Mouse (Mus musculus) gastrocnemius, postnatal 14 days (tissue): ENCODE results near the gene Eif5. TPM values are rescaled to one million over a fixed set of nuclear protein-coding genes. Genes with fewer than 3 reads are reported as not detected.

Source experiments
- DNase-seq: peaks from one replicate; pipeline ENCODE4 v3.0.0; 2021; ENCODE audit warnings: mixed read lengths
- intact Hi-C: fragments of 180-260 bp; cut with DNase I; formaldehyde crosslinking; loops from one replicate; pipeline ENCODE4 v1.15.1; 2025; ENCODE audit warnings: low total_unique reads
- total RNA-seq, 2 experiments: library from RNA; stranded (reverse); gene quantifications; 2 replicates each; pipeline ENCODE4 v1.2.3; 2021

The Eif5 gene
- total RNA-seq, 2 experiments from 2014 or later: 111 to 128 TPM

GRCm38 (mm10) chr12:111558655-111559054, 20.8 kb downstream of the Eif5 start:
- DNase-seq: no peak
- intact Hi-C loops: loop anchor here (10.0 kb wide), 1 partner anchor 56 kb away; no protein-coding TSS in a partner anchor

- no peak for DNase-seq
- intact Hi-C loops: loop anchor here (10.0 kb wide), 2 partner anchors 55 to 75 kb away; no protein-coding TSS in a partner anchor
These were observed 21.9 kb downstream of the Eif5 start for GRCm38 (mm10) chr12:111559647-111560258.

- intact Hi-C loops: loop anchor here (10.0 kb wide), 1 partner anchor 75 kb away; no protein-coding TSS in a partner anchor
- DNase-seq: no peak
These were observed 22.5 kb downstream of the Eif5 start for GRCm38 (mm10) chr12:111560286-111560685.

GRCm38 (mm10) chr12:111562276-111562814, 24.5 kb downstream of the Eif5 start:
- intact Hi-C loops: loop anchor here (10.0 kb wide), 1 partner anchor 72 kb away; no protein-coding TSS in a partner anchor
- no peak for DNase-seq

DNA sequence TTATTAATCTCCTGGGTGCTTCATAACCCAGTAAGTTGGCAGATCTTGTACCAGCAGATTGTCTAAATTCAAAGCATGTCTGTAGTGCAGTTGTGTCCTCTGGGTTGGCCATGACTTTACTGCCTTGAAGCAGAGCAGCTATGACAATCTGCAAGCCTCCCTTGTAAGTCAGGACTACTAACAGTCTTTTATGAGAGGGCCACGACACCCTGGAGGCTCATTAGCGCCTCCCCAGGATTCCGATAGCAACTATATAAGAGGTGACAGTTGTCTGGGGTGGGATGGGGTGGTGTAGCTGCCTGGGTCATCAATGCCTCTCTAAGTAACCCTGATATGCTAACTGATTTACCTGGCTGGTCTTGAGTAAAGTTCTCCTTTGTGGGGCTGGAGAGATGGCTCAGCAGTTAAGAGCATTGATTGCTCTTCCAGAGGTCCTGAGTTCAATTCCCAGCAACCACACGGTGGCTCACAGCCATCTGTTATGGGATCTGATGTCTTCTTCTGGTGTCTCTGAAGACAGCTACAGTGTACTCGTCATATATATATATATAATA, 25.3 kb downstream of the Eif5 start:
- no peak for DNase-seq
- intact Hi-C loops: loop anchor here (10.0 kb wide), 1 partner anchor 72 kb away; no protein-coding TSS in a partner anchor

DNA sequence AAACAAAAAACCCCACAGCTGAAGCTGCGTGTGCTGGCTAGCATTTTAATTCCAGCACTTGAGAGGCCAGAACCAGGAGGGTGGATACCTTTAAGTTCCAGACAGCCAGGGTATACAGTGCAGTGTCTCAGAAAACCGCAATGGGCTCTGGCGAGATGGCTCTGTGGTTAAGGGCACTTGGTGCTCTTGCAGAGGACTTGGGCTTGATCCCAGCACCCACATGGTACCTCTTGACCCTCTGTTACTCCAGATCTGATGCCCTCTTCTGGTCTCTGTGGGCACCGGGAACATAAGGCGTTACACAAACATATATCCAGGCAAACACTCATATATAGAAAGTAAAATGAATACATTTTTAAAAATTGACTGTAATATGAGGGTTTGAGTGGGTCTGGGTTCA, 27.5 kb downstream of the Eif5 start:
- intact Hi-C loops: loop anchor here (10.0 kb wide), 1 partner anchor 69 kb away; no protein-coding TSS in a partner anchor
- no peak for DNase-seq

GRCm38 (mm10) chr12:111568836-111569235, 31.0 kb downstream of the Eif5 start:
- DNase-seq: no peak

GRCm38 (mm10) chr12:111572406-111572805, 34.6 kb downstream of the Eif5 start:
- no peak for DNase-seq
- intact Hi-C loops: no loop called here

More at GRCm38 (mm10) chr12:111568836-111569235, 31.0 kb downstream of the Eif5 start:
- intact Hi-C loops: loop anchor here (10.0 kb wide), 1 partner anchor 66 kb away; no protein-coding TSS in a partner anchor

DNA sequence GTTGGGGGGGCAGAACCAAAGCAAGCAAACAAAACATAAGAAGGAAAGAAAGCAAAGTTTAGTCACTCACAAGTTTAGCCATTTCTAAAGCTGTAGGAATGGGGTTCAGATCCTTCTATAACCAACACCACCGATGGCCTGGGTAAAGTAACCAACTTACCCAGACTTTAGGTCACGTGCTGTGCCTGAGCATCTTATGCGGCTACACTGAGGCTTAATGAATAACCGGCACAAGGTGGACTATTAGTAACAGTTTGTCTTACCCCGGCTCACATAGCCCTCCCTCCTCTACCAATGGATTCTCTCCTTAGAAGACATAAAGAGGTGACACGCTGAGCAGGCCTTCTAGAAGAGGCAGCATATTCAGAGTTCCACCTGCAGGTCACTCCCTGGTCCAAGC, 35.5 kb downstream of the Eif5 start:
- no peak for DNase-seq
- intact Hi-C loops: no loop called here

GRCm38 (mm10) chr12:111574074-111574886, 36.5 kb downstream of the Eif5 start, which contains the start of gene Mark3:
TSS of gene Mark3 (plus strand) at chr12:111574523.
- peak; percentile 98 for DNase-seq
- intact Hi-C loops: no loop called here

- intact Hi-C loops: no loop called here
- peak; percentile 31 for DNase-seq
These were observed 37.3 kb downstream of the Eif5 start for GRCm38 (mm10) chr12:111574887-111575838.

- intact Hi-C loops: no loop called here
- DNase-seq: no peak
These were observed 45.2 kb downstream of the Eif5 start for GRCm38 (mm10) chr12:111583058-111583457.

DNA sequence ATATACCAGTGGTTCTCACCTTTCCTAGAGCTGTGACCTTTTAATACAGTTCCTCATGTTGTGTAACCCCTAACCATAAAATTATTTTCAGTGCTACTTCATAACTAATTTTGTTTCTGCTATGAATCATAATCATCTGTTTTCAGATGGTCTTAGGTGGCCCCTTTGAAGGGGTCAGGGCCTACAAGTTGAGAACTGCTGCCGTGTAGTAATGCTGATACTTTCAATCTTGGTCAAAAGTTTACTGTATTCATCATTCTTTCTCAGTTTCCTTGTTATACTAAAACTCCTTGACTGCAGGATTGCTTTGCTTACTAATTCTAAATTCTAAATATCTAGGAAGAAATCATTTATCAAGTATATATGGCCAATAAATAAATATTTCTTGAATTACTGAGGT, 46.6 kb downstream of the Eif5 start:
- DNase-seq: no peak
- intact Hi-C loops: no loop called here

DNA sequence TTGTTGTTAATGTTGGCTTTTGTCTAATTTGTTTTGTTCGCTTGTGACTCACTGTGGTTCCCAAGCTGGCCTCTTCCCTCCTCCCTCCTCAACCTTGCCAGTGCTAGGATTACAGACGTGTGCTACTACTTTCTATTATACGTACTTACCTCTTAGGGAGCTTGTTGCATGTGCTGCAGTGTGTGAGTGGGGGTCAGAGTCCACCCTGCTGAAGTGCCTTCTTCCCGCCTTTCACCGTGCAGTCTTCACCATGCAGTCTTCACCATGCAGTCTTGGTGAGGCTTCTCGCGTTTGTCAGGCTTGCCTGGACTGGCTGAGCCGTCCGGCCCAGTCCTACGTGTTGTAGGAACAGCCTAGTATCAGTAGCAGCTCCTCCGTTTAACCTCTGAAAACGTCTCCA, 49.4 kb downstream of the Eif5 start:
- DNase-seq: no peak
- intact Hi-C loops: no loop called here

DNA sequence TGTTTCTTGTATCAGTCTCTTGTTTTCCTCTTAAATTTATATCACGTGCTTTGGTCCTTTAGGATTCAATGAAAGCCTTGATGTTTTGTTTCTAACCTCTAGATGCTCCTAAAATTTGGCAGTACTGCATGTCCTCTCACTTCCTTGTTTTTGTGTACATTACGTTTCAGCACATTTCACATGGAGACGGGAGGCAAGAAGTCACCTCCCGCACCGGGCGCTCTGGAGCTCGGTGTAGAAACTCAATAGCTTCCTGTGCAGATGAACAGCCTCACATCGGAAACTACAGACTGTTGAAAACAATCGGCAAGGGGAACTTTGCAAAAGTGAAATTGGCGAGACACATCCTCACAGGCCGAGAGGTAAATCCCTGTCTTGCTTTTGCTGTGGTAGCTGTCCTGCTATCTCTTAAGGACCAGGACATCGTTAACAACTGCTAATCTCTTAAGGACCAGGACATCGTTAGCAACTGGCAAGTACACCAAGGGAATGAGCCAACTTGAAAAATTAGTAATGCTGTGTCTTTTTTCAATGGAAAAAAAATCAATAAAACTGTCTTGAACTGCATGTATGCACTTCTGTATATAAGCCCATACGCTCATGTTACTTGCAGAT, 54.7 kb downstream of the Eif5 start:
- peak; percentile 17 for DNase-seq
- intact Hi-C loops: no loop called here

- DNase-seq: no peak
- intact Hi-C loops: no loop called here
These were observed 56.0 kb downstream of the Eif5 start for GRCm38 (mm10) chr12:111593775-111594174.
